Mouse (Mus musculus) hindbrain, embryonic 16.5 days (tissue): ENCODE measurements at regions not wholly inside any gene's neighbourhood (a gene's known extent, or its start where the extent isn't known, plus 50 kb on each side); places are given as distances from the start of the nearest gene placed in this dataset.

ENCODE experiments used
- ATAC-seq: fragments of 200-750 bp; cut with Nextera tagmentation; 2 replicates; pipeline ENCODE4 v1.8.0; 2017; ENCODE audit warnings: moderate TSS enrichment, moderate library complexity
- H3K27ac ChIP-seq: fragments of 300-500 bp; sonication (generic); 2 replicates; pipeline ENCODE4 v1.5.1; 2014; ENCODE audit warnings: low read depth, mild to moderate bottlenecking, control low read depth, low read length, moderate library complexity
- H3K27me3 ChIP-seq: fragments of 300-500 bp; sonication (generic); replicated peaks from 2 replicates; pipeline ENCODE4 v1.6.1; 2014; ENCODE audit warnings: low read length; ENCODE audit not compliant: control insufficient read depth, insufficient read depth
- H3K36me3 ChIP-seq: fragments of 300-500 bp; sonication (generic); 2 replicates; pipeline ENCODE4 v1.6.1; 2014; ENCODE audit warnings: mild to moderate bottlenecking, low read length, moderate library complexity, mixed read lengths; ENCODE audit not compliant: control insufficient read depth, insufficient read depth
- H3K4me1 ChIP-seq: fragments of 300-500 bp; sonication (generic); 2 replicates; pipeline ENCODE4 v1.6.1; 2014; ENCODE audit warnings: low read depth, low read length; ENCODE audit not compliant: control insufficient read depth, insufficient read depth
- H3K4me2 ChIP-seq: fragments of 300-500 bp; sonication (generic); 2 replicates; pipeline ENCODE4 v1.6.1; 2014; ENCODE audit warnings: mild to moderate bottlenecking, low read length, control low read depth, moderate library complexity
- H3K4me3 ChIP-seq: fragments of 300-500 bp; sonication (generic); 2 replicates; pipeline ENCODE4 v1.5.1; 2014; ENCODE audit warnings: mild to moderate bottlenecking, low read length, control low read depth, moderate library complexity
- H3K9ac ChIP-seq: fragments of 300-500 bp; sonication (generic); 2 replicates; pipeline ENCODE4 v1.6.1; 2014; ENCODE audit warnings: low read depth, mild to moderate bottlenecking, control low read depth, low read length, moderate library complexity
- H3K9me3 ChIP-seq: fragments of 300-500 bp; sonication (generic); 2 replicates; pipeline ENCODE4 v1.6.1; 2014; ENCODE audit warnings: mild to moderate bottlenecking, low read length, moderate library complexity; ENCODE audit not compliant: control insufficient read depth
- WGBS: fragments of 180-500 bp; shearing (Covaris S2); extraction: QIAGEN DNeasy Blood & Tissue Kit; methylation state at CpG from one replicate; pipeline ENCODE4 v1.1.7; 2014; 5-methylcytosine and 5-hydroxymethylcytosine counted together

DNA sequence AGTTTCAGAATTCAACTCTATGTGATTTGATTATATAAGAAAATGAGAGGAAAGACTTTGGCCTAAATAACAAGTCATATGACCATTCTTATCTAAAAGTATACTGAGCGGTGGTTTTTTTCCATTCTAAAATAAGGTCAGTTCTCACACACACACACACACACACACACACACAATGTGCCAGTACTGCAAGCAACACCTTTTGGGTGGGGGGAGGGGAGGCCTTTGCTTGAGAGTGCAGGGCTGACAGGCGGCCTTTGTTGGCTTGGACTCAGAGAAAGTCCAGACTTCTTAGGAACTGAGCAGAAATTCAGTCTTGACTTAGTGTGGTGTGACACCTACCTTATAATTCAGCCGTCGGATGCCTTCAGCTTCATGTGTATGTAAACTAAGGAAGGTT is 475.6 kb upstream of the Gm19410 start:
- WGBS: 93% methylated on average over 4 of the region's 4 CpGs
- Histone ChIP-seq H3K27me3 (no peaks in the 10 kb centered on the region), H3K27ac (no peak overlapping the region), H3K9me3 (no peaks in the 10 kb centered on the region), H3K4me2 (no peak overlapping the region), H3K4me1 (no peaks in the 10 kb centered on the region), H3K9ac (no peak overlapping the region), H3K36me3 (no peaks in the 10 kb centered on the region), H3K4me3 (no peak overlapping the region)
- ATAC-seq: no peak

DNA sequence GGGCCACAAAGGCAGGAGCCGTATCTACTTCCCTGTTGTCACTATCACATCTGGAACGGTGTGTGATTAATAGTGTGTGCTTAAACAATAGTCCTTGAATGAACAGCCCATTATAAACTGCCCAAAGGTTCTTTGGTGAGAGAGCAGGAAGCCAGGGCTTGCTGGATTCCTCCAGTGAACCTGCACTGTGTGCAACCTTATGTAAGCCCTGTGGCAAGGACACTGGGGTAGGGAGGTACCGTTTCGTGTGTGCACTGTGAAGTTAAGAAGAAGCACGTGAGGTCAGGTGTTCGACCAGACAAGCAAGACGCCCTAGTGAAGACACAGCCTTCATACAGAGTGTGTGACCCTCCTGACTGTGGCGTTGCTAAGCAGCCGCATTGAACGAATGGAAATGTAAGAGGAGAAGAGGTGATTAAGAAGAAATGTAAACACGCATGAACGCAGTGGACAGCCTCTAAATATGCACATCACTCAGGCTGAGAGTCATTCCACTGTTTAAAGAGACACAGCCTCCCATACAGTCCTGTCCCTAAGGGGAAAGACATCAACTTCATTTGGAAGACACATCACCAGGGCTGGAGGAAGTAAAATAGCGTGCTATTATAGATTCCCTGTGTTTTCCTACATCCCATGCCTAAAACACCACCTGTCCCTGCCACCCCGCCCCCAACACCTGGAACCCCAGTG is 472.0 kb upstream of the Gm19410 start:
- Histone ChIP-seq H3K27me3 (no peaks in the 10 kb centered on the region), H3K9me3 (no peaks in the 10 kb centered on the region), H3K4me1 (no peaks in the 10 kb centered on the region), H3K9ac (no peak overlapping the region), H3K36me3 (no peaks in the 10 kb centered on the region), H3K4me2 (no peak overlapping the region), H3K4me3 (no peak overlapping the region), H3K27ac (no peak overlapping the region)
- 66% methylated on average over 14 of the region's 14 CpGs for WGBS
- peak; percentile 42; the same call in 1 of the 2 replicates for ATAC-seq

DNA sequence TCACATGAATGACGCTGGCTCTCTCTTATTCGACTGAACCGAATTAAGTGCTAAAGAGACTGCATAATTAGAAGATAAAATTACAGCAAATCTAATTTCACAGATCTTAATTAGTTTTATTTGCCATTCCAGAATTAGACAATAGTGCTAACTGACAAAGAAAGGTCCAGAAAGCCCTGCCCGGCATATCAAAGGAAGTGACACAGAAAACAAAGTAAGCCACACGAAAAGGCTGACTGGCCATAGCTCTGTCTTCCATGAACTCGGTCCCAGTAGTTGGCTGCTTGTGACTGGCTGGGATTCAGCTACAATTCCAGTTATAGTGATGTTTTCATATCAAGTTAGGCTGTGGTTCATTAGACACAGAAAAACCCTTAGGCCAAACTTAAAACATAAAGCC is 468.7 kb upstream of the Gm19410 start:
- Histone ChIP-seq H3K4me3 (no peak overlapping the region), H3K27ac (no peak overlapping the region), H3K4me1 (peaks cover 9% of the 10 kb centered on the region), H3K9me3 (no peaks in the 10 kb centered on the region), H3K27me3 (no peaks in the 10 kb centered on the region), H3K4me2 (no peak overlapping the region), H3K36me3 (no peaks in the 10 kb centered on the region), H3K9ac (no peak overlapping the region)
- WGBS: 64% methylated on average over 6 of the region's 6 CpGs
- ATAC-seq: no peak

DNA sequence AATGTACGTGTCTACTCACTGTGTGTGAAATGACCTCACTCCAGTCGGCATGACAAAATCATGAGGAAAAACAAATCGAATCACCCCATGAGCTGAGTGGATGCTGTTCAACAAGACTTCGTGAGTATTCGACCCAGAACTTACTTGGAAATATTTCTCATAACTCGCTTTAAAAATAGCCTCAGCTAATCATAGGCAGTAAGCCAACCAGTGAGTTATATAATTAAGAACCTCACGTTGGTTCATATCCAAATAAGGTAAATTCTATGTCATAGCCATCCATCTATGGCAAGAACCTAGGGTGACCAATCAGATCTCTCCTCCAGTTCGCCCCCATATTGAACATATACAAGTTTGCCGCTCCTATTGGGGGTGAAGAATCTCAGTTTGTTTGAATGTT is 466.5 kb upstream of the Gm19410 start:
- Histone ChIP-seq H3K27me3 (no peaks in the 10 kb centered on the region), H3K27ac (no peak overlapping the region), H3K9ac (no peak overlapping the region), H3K9me3 (no peaks in the 10 kb centered on the region), H3K4me1 (peaks cover 9% of the 10 kb centered on the region), H3K4me3 (no peak overlapping the region), H3K36me3 (no peaks in the 10 kb centered on the region), H3K4me2 (no peak overlapping the region)
- 97% methylated on average over 9 of the region's 9 CpGs for WGBS
- ATAC-seq: no peak

DNA sequence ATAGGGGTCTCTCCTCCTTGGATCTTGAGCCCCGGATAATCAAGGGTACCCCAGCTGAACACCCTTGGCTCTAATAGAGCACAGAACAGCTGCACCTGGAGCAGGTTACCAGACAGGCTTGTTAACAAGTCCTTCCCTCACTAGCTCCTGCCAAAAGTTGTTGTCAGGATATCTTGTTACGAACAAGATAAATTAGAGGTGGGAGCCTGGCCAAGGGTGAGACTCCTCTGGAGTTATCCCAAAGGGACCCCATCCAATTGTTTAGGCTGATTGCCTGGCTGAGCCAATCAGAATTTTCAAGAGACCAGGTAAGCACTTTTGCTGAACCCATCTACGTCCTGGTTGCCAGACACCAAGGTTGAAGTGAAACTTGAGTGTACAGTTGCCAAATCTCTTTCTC is 465.2 kb upstream of the Gm19410 start:
- H3K36me3 ChIP-seq: no peaks in the 10 kb centered on the region
- peaks cover 9% of the 10 kb centered on the region for H3K4me1 ChIP-seq
- no peak overlapping the region for H3K27ac ChIP-seq
- H3K9me3 ChIP-seq: no peaks in the 10 kb centered on the region
- H3K9ac ChIP-seq: no peak overlapping the region
- ATAC-seq: no peak
- no peaks in the 10 kb centered on the region for H3K27me3 ChIP-seq
- H3K4me2 ChIP-seq: no peak overlapping the region
- no peak overlapping the region for H3K4me3 ChIP-seq
- WGBS: 65% methylated on average over 3 of the region's 3 CpGs

DNA sequence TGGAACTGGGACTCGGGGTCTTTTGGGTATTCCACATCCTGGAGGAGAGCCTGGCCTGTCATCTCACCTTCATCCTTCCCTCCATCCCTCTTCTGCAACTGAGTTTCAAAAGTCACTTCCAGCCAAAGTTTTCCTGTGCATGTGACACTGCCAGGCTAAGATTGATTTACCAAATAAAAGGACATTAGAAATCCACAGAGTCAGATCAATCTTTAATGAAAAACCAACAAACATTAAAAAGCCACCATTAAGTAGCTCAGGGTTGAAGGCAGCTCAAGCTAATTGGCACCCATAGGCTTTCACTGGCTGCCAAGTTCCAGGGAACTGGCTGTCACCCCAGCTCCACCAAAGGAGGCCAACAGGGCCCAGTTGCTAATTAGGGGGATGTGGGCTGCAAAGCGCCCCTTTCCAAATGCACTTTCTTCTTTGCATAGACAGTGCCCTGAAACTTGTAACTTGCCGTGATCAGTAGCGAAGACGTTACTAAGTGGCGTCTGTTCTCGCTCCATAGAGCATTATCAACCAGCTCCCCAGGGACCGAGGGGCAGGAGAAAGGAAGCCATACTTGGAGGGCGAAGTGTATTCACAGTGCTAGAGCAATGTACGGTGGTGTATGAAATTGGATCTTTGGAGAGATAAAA is 464.6 kb upstream of the Gm19410 start:
- no peaks in the 10 kb centered on the region for H3K27me3 ChIP-seq
- H3K9me3 ChIP-seq: no peaks in the 10 kb centered on the region
- WGBS: 52% methylated on average over 10 of the region's 10 CpGs
- peak; percentile 90 for ATAC-seq
- no peak overlapping the region for H3K4me2 ChIP-seq
- peaks cover 9% of the 10 kb centered on the region for H3K4me1 ChIP-seq
- no peak overlapping the region for H3K27ac ChIP-seq
- H3K36me3 ChIP-seq: no peaks in the 10 kb centered on the region
- no peak overlapping the region for H3K4me3 ChIP-seq
- H3K9ac ChIP-seq: no peak overlapping the region

DNA sequence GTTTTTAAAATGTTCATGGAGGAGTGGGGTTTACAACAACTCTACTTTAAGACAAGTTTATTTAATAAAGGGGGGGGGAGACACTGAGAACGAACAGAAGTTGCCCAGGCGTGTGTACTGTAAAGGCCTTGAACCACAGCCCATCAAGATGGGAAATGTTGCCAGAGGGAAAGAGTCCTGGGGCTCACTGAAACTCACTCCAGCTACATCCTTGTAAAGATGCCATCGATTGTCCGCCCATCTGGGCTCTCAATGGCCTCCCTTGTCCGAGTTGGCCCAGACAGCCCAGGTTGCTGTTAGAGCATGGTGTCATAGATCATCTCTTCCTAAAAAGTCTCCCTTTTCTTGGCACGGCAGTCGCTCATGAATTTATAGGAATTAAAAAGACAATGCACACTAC is 462.7 kb upstream of the Gm19410 start:
- 92% methylated on average over 7 of the region's 7 CpGs for WGBS
- H3K27ac ChIP-seq: no peak overlapping the region
- ATAC-seq: no peak

DNA sequence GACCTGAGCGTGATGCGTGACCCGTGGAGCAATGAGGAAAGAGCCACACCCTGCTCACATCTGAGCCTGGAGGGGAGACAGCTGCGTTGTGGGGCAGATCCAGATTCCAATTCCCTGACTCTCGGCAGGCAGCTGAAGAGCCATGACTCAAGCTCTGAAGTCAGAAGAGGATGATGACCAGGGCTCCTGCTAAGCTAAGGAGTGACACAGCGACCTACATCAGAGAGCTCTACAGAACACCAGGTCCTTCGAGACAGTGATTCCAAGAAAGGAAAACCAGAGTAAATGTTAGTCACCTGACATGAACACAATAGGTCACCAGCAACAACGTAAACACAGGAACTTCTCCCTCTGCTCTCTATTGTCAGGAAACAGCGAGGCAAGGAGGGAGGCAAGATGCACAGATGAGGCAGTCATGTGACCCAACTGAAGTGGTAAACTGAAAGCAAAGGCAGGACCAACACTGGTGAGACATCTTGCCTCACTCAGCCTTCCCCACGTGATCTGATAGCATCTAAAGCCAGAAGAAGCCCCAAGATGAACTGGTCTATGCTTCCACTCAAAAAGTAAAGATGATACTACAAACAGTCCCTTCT is 444.2 kb upstream of the Gm19410 start:
- 85% methylated on average over 10 of the region's 10 CpGs for WGBS
- Histone ChIP-seq H3K4me2 (no peak overlapping the region), H3K36me3 (no peaks in the 10 kb centered on the region), H3K9ac (no peak overlapping the region), H3K4me3 (no peak overlapping the region), H3K27ac (no peak overlapping the region), H3K27me3 (no peaks in the 10 kb centered on the region), H3K4me1 (no peaks in the 10 kb centered on the region), H3K9me3 (no peaks in the 10 kb centered on the region)
- ATAC-seq: no peak

More for the DNA sequence above, 462.7 kb upstream of the Gm19410 start:
- no peaks in the 10 kb centered on the region for H3K9me3 ChIP-seq
- H3K4me3 ChIP-seq: no peak overlapping the region
- peaks cover 9% of the 10 kb centered on the region for H3K4me1 ChIP-seq
- H3K36me3 ChIP-seq: no peaks in the 10 kb centered on the region
- no peaks in the 10 kb centered on the region for H3K27me3 ChIP-seq
- no peak overlapping the region for H3K4me2 ChIP-seq
- no peak overlapping the region for H3K9ac ChIP-seq

DNA sequence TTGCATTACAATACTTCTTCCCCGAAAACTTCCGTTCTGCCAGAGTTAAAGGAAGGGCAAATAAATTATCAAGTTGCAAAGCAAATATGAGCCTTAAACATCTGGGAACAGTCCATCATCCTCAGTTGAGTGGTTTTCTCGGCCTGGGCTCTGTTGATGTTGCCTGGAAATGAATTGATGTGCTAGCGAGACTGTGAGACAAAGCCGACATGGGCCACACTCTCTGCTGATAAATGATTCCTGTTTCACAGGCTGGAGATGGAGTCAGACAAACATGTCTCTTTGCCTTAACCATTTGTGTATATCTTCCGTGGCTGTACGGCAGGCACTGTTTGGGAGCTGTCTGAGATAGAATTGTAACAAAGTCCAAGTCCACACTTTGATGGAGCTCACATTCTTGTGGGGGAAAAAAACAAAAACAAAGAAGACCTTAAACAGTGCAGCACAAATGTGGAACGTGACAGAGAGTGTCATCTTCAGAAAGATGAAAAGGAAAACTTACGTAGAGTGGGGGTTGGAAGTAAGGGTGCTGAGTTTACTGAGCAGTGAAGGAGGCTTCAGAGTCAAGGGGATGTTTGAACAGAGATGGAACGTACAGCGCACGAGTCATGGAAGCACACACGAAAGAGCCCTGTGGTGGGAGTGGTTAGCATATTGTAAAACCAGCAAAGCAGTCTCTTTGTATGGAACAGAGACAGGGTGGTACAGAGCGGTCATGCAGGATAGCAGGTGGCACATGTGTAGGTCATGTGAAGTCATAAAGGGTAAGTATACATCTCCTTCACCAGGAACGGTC is 442.2 kb upstream of the Gm19410 start:
- Histone ChIP-seq H3K27ac (no peak overlapping the region), H3K27me3 (no peaks in the 10 kb centered on the region), H3K9ac (no peak overlapping the region), H3K4me1 (no peaks in the 10 kb centered on the region), H3K4me3 (no peak overlapping the region), H3K9me3 (no peaks in the 10 kb centered on the region), H3K4me2 (no peak overlapping the region), H3K36me3 (no peaks in the 10 kb centered on the region)
- no peak for ATAC-seq
- WGBS: 73% methylated on average over 15 of the region's 15 CpGs
